Mouse (Mus musculus) lung, adult 10 weeks (tissue): Measurements from ENCODE around the gene Gm11172. TPM values are rescaled to one million over a fixed set of nuclear protein-coding genes. Genes with fewer than 3 reads are reported as not detected.

Source experiments
- polyA plus RNA-seq: library from polyadenylated mRNA; stranded (reverse); fragments of 350-450 nt; fragmentation: Illumina TruSeq; extraction: RNeasy Lipid Tissue Mini Kit (QIAGEN cat#74804); gene quantifications from one replicate; pipeline ENCODE4 v1.2.3, GENCODE M21; 2014; ENCODE audit warnings: low read depth, low replicate concordance; ENCODE audit not compliant: insufficient read depth

Gm11172 gene
- not detected for polyA plus RNA-seq

GRCm38 (mm10) chr16:10812865-10813371, at the start of gene Gm11172:
Gene Gm11172, plus strand, starts transcription at chr16:10812915.

GRCm38 (mm10) chr16:10785371-10786231, 27.1 kb upstream of the Gm11172 start, which contains the start of gene Socs1:
Gene Socs1, minus strand, starts transcription at chr16:10785536.

GRCm38 (mm10) chr16:10788271-10788670, 24.4 kb upstream of the Gm11172 start, which contains the start of gene Tnp2:
Gene Tnp2, minus strand, starts transcription at chr16:10788660.

GRCm38 (mm10) chr16:10790702-10791101, 22.0 kb upstream of the Gm11172 start, which contains the start of gene Prm3:
Gene Prm3, minus strand, starts transcription at chr16:10790914.

GRCm38 (mm10) chr16:10796034-10796433, 16.7 kb upstream of the Gm11172 start, which contains the start of gene Prm2:
Gene Prm2, minus strand, starts transcription at chr16:10796134.

GRCm38 (mm10) chr16:10805789-10806527, 6.8 kb upstream of the Gm11172 start, which contains the start of gene Prm1:
Gene Prm1, minus strand, starts transcription at chr16:10805839.

GRCm38 (mm10) chr16:10834911-10835587, 22.3 kb downstream of the Gm11172 start, which contains the start of gene Rmi2:
Gene Rmi2, plus strand, starts transcription at chr16:10835059.

Other genes with a start within 250 kb of the Gm11172 start
- gene Socs1, start 27.4 kb upstream of the Gm11172 start, polyA plus RNA-seq, result 1.8 TPM
- gene Tnp2, start 24.3 kb upstream of the Gm11172 start, polyA plus RNA-seq, result not detected
- not detected for gene Prm3, start 22.0 kb upstream of the Gm11172 start, polyA plus RNA-seq
- not detected for gene Prm2, start 16.8 kb upstream of the Gm11172 start, polyA plus RNA-seq
- not detected for gene Prm1, start 7.1 kb upstream of the Gm11172 start, polyA plus RNA-seq
- gene Rmi2, start 22.1 kb downstream of the Gm11172 start, polyA plus RNA-seq, result 0.31 TPM
- gene Snn, start 248.0 kb downstream of the Gm11172 start, polyA plus RNA-seq, result 25.3 TPM